Mouse (Mus musculus) kidney, embryonic 16.5 days (tissue): ENCODE data around the gene Mylk2. TPM values are rescaled to one million over a fixed set of nuclear protein-coding genes. Genes with fewer than 3 reads are reported as not detected.

Experiments
- ATAC-seq: fragments of 200-750 bp; cut with Nextera tagmentation; 2 replicates; pipeline ENCODE4 v1.8.0; 2017; ENCODE audit warnings: moderate TSS enrichment; ENCODE audit not compliant: low FRiP score, low TSS enrichment
- H3K27ac ChIP-seq: fragments of 300-500 bp; sonication (generic); 2 replicates; pipeline ENCODE4 v1.5.1; 2014; ENCODE audit warnings: low read length
- H3K27me3 ChIP-seq: fragments of 300-500 bp; sonication (generic); 2 replicates; pipeline ENCODE4 v1.6.1; 2014; ENCODE audit warnings: low read length, control low read depth, mixed read lengths; ENCODE audit not compliant: insufficient read depth
- H3K36me3 ChIP-seq: fragments of 300-500 bp; sonication (generic); 2 replicates; pipeline ENCODE4 v1.6.1; 2014; ENCODE audit warnings: low read length, control low read depth, mixed read lengths; ENCODE audit not compliant: insufficient read depth
- H3K4me1 ChIP-seq: fragments of 300-500 bp; sonication (generic); 2 replicates; pipeline ENCODE4 v1.6.1; 2014; ENCODE audit warnings: low read length, control low read depth, mixed read lengths; ENCODE audit not compliant: insufficient read depth
- H3K4me2 ChIP-seq: fragments of 300-500 bp; sonication (generic); replicated peaks from 2 replicates; pipeline ENCODE4 v1.6.1; 2014; ENCODE audit warnings: low read depth, low read length
- H3K4me3 ChIP-seq: fragments of 300-500 bp; sonication (generic); 2 replicates; pipeline ENCODE4 v1.5.1; 2014; ENCODE audit warnings: mild to moderate bottlenecking, low read length
- H3K9ac ChIP-seq: fragments of 300-500 bp; sonication (generic); replicated peaks from 2 replicates; pipeline ENCODE4 v1.6.1; 2014; ENCODE audit warnings: low read length
- H3K9me3 ChIP-seq: fragments of 300-500 bp; sonication (generic); 2 replicates; pipeline ENCODE4 v1.6.1; 2016; ENCODE audit warnings: low read length, control low read depth
- WGBS: fragments of 180-500 bp; shearing (Covaris S2); extraction: QIAGEN DNeasy Blood & Tissue Kit; methylation state at CpG from one replicate; pipeline ENCODE4 v1.1.7; 2014; 5-methylcytosine and 5-hydroxymethylcytosine counted together
- polyA plus RNA-seq: library from polyadenylated mRNA; unstranded; fragments of >200 nt; fragmentation: Nextera tagmentation; extraction: Ambion mirVana; gene quantifications from 2 replicates; pipeline ENCODE4 v1.2.1, GENCODE M21; 2015

The Mylk2 gene
- polyA plus RNA-seq, 1 experiment from 2014 or later: 0.42 TPM

DNA sequence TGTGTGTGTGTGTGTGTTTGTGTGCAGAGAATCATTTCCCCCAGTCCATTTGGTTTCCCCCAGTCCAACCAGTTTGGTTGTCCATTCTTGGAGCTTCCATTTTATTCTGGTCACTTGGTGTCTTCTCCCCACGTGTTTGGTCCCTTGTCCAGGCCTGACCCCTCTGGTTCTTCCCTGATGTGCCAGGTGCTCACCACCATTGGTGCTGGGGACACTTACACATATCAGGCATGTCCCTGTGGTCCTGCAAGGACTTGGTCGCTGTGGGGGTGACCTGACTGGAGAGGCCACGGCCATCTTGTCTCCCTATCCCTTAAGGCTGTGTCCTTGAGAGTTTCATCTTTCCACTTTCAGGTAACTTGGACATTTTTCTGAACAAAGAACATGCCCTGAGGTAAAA lies 14.2 kb upstream of the Mylk2 start:
- Histone ChIP-seq H3K4me1 (no peaks in the 10 kb centered on the region), H3K4me3 (no peak overlapping the region), H3K4me2 (no peak overlapping the region), H3K9ac (no peak overlapping the region), H3K27ac (no peak overlapping the region), H3K36me3 (peaks cover 41% of the 10 kb centered on the region), H3K9me3 (no peaks in the 10 kb centered on the region), H3K27me3 (no peaks in the 10 kb centered on the region)
- ATAC-seq: no peak
- 85% methylated on average over 3 of the region's 3 CpGs for WGBS

GRCm38 (mm10) chr2:152899011-152899410 lies 12.1 kb upstream of the Mylk2 start:
- H3K27ac ChIP-seq: no peak overlapping the region
- WGBS: 45% methylated on average over 6 of the region's 6 CpGs
- H3K4me3 ChIP-seq: no peak overlapping the region
- no peak overlapping the region for H3K9ac ChIP-seq
- H3K4me1 ChIP-seq: peaks cover 16% of the 10 kb centered on the region
- H3K36me3 ChIP-seq: peaks cover 20% of the 10 kb centered on the region
- no peaks in the 10 kb centered on the region for H3K27me3 ChIP-seq
- H3K9me3 ChIP-seq: no peaks in the 10 kb centered on the region
- H3K4me2 ChIP-seq: no peak overlapping the region
- no peak for ATAC-seq

- Histone ChIP-seq H3K4me3 (no peak overlapping the region), H3K4me1 (peaks cover 31% of the 10 kb centered on the region), H3K27me3 (no peaks in the 10 kb centered on the region), H3K9ac (no peak overlapping the region), H3K27ac (no peak overlapping the region), H3K9me3 (no peaks in the 10 kb centered on the region), H3K36me3 (0 out of 2 replicates have a peak, but pooled peaks cover under 1% of the 10 kb centered on the region), H3K4me2 (no peak overlapping the region)
- ATAC-seq: no peak
- WGBS: 93% methylated on average over 15 of the region's 15 CpGs
These were observed 9.9 kb upstream of the Mylk2 start for GRCm38 (mm10) chr2:152901296-152901695.

- WGBS: 18% methylated on average over 3 of the region's 3 CpGs
- no peak overlapping the region for H3K4me2 ChIP-seq
These were observed 8.5 kb upstream of the Mylk2 start for GRCm38 (mm10) chr2:152902658-152903057.

DNA sequence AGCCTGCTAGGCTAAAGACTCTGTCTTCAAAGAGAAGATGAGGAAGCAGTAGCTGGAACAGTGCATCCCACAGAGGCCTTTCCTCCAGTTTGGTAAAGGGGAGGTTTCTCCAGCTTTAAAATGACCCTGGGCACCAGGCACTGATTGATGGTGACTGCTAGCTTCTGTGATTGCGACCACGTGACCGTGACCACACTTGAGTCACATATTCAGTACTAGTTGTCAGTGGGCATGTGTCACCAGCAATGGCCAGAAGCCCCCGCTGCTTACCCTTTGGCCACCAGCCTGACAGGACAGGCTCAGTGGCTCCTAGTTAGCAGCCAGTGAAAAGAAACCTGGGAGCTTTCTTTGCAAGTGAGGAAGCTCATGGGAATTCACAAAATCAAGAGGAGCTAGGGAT lies 7.6 kb upstream of the Mylk2 start:
- Histone ChIP-seq H3K27me3 (no peaks in the 10 kb centered on the region), H3K27ac (no peak overlapping the region), H3K36me3 (no peaks in the 10 kb centered on the region), H3K4me3 (no peak overlapping the region), H3K4me2 (no peak overlapping the region), H3K4me1 (peaks cover 45% of the 10 kb centered on the region), H3K9ac (no peak overlapping the region), H3K9me3 (no peaks in the 10 kb centered on the region)
- no peak for ATAC-seq
- WGBS: 39% methylated on average over 4 of the region's 4 CpGs

More at GRCm38 (mm10) chr2:152902658-152903057, 8.5 kb upstream of the Mylk2 start:
- no peaks in the 10 kb centered on the region for H3K9me3 ChIP-seq
- no peaks in the 10 kb centered on the region for H3K27me3 ChIP-seq
- H3K36me3 ChIP-seq: no peaks in the 10 kb centered on the region
- no peak for ATAC-seq
- H3K9ac ChIP-seq: no peak overlapping the region
- peaks cover 45% of the 10 kb centered on the region for H3K4me1 ChIP-seq
- no peak overlapping the region for H3K4me3 ChIP-seq
- H3K27ac ChIP-seq: no peak overlapping the region

DNA sequence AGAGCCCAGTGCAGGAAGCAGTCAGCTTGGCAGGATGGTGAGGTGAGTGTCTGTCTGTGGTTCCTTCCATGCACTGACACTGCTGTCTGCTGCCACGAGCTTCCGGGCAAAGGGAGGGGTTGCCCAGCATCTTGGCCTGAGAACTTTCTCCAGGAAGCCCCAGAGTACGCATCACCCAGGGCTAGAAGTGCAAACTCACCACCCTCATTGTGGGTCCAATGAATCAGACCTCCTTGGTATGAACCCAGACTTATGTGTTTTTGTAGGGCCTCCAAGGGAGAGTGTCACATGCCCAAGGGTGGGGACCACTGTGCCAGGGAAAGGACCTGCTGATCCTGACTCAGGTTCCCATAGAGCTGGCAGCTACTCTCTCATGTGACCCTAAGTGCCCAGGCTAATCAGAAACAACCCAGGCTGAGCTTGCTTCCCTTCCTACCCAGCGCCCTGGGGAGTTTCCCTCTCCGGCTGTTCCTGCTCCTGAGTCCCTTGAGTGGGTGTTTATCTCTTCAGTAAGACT lies 7.0 kb upstream of the Mylk2 start:
- Histone ChIP-seq H3K9me3 (no peaks in the 10 kb centered on the region), H3K9ac (no peak overlapping the region), H3K27me3 (no peaks in the 10 kb centered on the region), H3K27ac (no peak overlapping the region), H3K4me1 (peaks cover 45% of the 10 kb centered on the region), H3K4me2 (no peak overlapping the region), H3K4me3 (no peak overlapping the region), H3K36me3 (no peaks in the 10 kb centered on the region)
- no peak for ATAC-seq
- 66% methylated on average over 5 of the region's 5 CpGs for WGBS

DNA sequence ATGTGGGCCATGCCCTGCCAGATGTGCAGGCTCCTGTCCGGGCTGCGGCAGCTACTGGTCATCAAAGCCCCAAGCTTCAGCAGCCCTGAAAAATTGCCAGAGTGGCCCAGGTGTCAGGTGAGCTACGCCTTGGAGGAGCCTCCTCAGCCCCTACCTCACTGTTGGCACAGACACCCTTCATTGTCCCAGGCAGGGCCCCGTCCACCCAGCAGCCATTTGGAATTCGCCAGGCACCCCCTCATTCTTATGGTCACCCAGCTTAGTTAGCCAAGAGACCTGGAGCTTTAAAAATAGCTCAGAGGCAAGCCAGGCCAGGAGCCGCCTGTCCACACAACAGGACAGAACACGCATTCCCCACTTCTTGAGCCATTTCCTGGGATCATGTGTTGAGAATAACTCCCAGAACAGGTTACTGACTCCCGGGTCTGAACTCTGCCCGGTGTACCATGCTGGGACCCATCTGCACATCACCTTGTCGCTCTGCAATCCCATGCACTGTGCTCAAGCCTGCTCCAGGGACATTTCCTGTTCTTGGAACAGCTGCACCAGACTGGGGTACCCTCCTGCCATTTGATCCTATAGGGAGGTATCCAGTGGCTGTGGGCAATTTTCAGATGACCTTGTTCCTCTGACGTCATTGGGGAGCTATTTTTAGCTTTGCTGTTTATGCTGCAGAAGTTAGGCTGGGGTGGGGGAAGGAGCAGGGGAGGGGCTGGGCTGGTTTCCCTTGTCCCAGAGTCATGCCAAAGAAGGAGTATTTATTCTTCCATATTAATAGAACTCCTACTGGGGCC lies 5.9 kb upstream of the Mylk2 start:
- Histone ChIP-seq H3K27ac (0 out of 2 replicates have a peak overlapping the region, but pooled peaks have one; percentile 30), H3K4me3 (no peak overlapping the region), H3K27me3 (no peaks in the 10 kb centered on the region), H3K4me1 (peaks cover 45% of the 10 kb centered on the region), H3K4me2 (no peak overlapping the region), H3K9ac (no peak overlapping the region), H3K9me3 (no peaks in the 10 kb centered on the region), H3K36me3 (no peaks in the 10 kb centered on the region)
- WGBS: 42% methylated on average over 11 of the region's 11 CpGs
- ATAC-seq: peak; percentile 55; the same call in 1 of the 2 replicates

DNA sequence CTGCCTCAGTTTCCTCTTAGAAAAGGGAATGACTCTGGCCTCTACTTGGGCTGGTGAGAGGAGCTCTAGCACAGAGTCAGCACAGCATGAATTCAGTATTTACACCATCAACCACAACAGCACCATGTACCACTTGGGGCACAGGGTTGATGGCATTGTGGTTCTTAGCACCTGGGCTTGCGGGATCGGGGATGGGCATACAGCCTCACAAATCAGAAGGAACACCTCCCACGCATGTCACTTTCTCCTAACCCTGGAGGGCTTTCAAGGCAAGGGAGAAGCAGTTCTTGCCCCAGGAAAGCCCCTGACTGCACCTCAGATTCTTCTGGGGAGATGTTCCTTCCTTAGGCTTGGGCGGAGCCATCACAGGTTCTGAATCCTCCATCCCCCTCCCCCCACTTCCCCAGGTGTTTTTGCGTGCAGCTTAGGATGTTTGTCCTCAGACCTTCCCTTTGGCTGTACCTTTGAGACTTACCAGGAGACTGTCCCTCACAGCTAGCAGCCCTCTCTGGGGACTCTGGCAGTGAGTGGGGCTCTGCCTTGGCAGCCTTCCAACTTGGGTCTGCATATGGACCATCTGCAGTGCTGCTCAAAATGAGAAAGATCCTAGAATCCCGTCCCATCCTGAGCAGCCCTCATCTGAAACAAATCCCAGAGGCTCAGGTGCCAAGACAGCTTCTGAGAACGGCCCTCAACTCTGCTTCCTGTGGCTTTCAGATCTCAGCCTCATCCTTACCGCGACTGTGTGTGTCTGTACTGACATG lies 4.7 kb upstream of the Mylk2 start:
- no peak overlapping the region for H3K27ac ChIP-seq
- no peak overlapping the region for H3K4me2 ChIP-seq
- no peak overlapping the region for H3K4me3 ChIP-seq
- no peak overlapping the region for H3K9ac ChIP-seq
- peaks cover 45% of the 10 kb centered on the region for H3K4me1 ChIP-seq
- no peaks in the 10 kb centered on the region for H3K36me3 ChIP-seq
- no peaks in the 10 kb centered on the region for H3K9me3 ChIP-seq
- ATAC-seq: no peak
- 52% methylated on average over 9 of the region's 9 CpGs for WGBS
- peaks cover under 1% of the 10 kb centered on the region; the same call in 1 of the 2 replicates for H3K27me3 ChIP-seq

- no peak for ATAC-seq
- H3K36me3 ChIP-seq: no peaks in the 10 kb centered on the region
- no peak overlapping the region for H3K9ac ChIP-seq
- WGBS: 49% methylated on average over 14 of the region's 14 CpGs
- H3K4me1 ChIP-seq: peaks cover 43% of the 10 kb centered on the region
- peaks cover 9% of the 10 kb centered on the region for H3K27me3 ChIP-seq
- H3K27ac ChIP-seq: no peak overlapping the region
- no peak overlapping the region for H3K4me3 ChIP-seq
- H3K9me3 ChIP-seq: no peaks in the 10 kb centered on the region
- H3K4me2 ChIP-seq: no peak overlapping the region
These were observed 3.8 kb upstream of the Mylk2 start for GRCm38 (mm10) chr2:152907114-152907943.
